Mouse (Mus musculus) naive thymus-derived CD4-positive, alpha-beta T cell, adult 2 months (primary cell): Measurements from ENCODE around the gene Ocel1.
"Not testable (repeated sequence)": the region's sequence is repeated elsewhere in the genome, so short reads cannot be mapped to it uniquely, and the experiment has no call there.

Experiments
- DNase-seq: peaks from one replicate; pipeline ENCODE4 v3.0.0-alpha.2; 2011; ENCODE audit warnings: low read depth

Gene Ocel1

GRCm38 (mm10) chr8:71371236-71371848 is at the start of gene Ocel1:
TSS of gene Ocel1 (plus strand) at chr8:71371298.
- DNase-seq: peak; percentile 99

GRCm38 (mm10) chr8:71322939-71323338 is 48.2 kb upstream of the Ocel1 start:
- no peak for DNase-seq

DNA sequence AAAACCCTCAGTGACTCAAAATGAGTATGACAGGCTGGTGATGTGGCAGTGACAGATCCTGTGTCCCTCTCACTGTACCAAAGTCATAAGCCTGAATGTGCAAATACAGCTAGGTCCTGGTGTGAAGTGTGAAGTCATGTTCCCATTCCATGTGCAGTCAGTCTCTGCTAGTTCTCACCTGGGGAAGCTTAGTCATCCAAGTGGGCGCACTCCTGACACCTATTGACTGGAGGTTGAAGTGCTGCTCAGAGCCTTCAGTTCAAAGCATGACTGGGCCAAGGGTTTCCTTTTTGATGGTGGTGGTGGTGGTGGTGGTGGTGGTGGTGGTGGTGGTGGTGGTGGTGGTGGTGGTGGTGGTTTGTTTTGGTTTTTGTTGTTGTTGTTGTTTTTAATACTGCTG is 46.2 kb upstream of the Ocel1 start:
- DNase-seq: peak; percentile 59

GRCm38 (mm10) chr8:71337834-71338233 is 33.3 kb upstream of the Ocel1 start:
- not testable (repeated sequence) for DNase-seq

DNA sequence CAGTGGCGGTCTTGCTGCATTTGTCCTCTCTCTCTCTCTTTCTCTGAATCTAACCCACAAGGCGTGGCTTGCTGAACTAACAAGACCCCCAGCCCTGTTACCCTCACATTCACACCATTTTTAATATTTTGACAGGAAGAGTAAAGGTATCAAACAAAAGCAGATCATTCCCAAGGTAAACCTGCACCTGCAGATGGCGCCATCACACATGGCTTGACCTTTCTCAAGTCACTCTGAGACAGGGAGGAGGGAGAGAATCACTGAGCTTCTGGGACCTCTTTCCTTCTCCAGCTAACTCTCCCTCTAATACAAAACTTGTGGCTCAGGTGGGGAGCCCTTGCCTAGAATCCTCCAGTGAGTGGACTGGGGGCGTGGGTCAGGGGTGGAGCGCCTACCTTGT is 30.5 kb upstream of the Ocel1 start:
- peak; percentile 46 for DNase-seq

- no peak for DNase-seq
Measured at GRCm38 (mm10) chr8:71346581-71346980, 24.5 kb upstream of the Ocel1 start.

DNA sequence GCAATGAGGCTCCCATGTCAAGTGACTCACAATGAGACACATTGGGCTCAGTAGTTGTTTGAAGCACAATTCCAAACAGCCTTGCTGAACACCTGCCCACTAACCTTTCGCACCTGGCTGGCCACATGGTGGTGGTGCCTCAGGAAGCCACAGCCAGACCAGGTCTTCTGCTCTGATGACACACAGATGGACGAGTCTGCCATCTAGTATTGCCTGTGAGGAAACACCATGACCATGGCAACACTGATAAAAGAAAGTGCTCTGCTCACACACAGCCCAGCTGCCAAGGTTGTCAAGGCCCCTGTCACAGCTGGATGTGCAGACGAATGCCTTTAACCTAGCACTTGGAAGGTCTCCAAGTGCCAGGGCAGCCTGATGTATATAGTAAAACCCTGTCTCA is 20.0 kb upstream of the Ocel1 start:
- no peak for DNase-seq

DNA sequence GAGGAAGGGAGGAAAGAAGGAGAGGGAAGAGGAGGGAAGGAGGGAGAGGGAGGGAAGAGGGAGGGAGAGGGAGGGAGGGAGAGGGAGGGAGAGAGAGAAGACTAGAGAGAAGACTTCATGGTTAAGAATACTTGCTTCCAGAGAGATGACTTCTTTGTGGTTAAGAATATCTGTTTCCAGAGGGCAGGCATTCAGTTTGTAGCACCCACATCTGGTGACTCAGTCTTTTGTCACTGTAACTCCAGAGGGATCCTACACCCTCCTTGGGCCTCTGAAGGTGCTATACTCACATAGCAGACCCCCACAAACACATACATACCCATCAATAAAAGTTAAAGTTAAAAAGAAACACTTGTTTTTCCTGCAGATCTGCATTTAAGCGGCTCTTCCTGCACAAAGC is 19.6 kb upstream of the Ocel1 start:
- DNase-seq: no peak

DNA sequence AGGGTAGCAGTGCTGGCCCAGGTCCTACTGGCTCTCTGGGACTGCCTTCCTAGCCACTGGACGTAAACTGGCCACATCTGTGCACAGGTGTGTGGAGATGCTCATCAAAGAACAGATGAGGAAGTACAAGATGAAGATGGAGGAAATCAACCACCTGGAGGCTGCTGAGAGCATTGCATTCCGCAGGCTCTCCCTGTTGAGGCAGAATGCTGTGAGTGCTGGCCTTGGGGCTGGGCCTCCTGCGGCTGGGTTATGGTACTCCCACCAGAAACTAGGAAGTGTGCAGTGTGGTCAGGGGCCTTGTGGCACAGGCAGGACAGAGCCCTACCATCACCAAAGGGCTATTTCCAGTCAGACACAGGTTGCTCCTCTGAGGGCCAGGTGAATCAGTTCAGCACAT is 13.1 kb upstream of the Ocel1 start:
- DNase-seq: no peak

- DNase-seq: peak; percentile 98
Measured at GRCm38 (mm10) chr8:71366771-71367528, 4.1 kb upstream of the Ocel1 start, which contains the start of gene Use1. TSS of gene Use1 (plus strand) at chr8:71366848.

DNA sequence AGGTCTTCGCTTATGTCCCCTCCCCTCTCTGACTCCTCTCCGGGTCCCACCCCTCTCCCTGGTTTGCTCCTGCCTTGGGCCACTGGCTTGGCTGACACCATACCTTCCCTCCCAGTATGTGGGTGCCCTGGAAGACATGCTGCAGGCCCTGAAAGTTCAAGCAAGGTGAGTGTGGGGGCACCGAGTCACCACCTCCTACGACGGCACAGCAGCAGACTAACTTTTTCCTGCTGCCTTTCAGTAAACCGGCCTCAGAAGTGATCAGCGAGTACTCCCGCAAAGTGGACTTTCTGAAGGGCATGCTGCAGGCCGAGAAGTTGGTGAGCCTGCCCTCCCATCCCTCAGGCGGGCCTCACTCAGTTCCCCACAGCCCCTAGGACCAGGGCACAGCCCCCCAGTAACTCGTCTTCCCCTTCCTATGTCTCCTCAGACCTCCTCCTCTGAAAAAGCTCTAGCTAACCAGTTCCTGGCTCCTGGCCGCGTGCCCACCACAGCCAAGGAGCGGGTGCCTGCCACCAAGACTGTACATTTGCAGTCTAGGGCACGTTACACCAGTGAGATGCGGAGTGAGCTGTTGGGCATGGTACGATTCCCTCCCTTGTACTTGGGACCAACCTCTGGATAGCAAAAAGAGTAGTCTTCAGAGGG is 3.4 kb upstream of the Ocel1 start:
- DNase-seq: no peak

- peak; percentile 19 for DNase-seq
Measured at GRCm38 (mm10) chr8:71368366-71368765, 2.7 kb upstream of the Ocel1 start.

- peak; percentile 23 for DNase-seq
Measured at GRCm38 (mm10) chr8:71369040-71369718, 1.9 kb upstream of the Ocel1 start.

DNA sequence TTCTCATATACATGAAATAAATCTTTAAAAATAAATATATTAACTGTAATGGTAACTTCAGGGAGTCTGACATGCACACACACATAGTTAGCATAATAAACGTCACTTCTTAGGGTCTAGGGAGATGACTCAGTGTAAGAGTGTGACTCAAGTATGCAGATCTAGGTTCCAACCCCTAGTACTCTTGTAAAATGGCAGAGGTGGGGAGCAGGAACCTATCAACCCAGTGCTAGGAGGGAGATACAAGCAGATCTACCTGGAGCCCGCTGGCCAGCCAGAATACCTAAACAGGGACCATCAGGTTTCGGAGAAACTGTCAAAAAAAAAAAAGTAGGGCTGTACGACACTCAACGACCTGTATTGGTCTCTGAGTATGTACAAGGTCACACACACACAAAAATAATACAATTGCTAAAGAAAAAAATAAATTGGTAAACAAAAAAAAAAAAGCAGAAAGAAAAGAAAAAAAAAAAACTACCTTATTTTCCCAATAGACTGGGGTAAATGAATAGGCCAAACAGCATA is 325 bp upstream of the Ocel1 start:
- no peak for DNase-seq

DNA sequence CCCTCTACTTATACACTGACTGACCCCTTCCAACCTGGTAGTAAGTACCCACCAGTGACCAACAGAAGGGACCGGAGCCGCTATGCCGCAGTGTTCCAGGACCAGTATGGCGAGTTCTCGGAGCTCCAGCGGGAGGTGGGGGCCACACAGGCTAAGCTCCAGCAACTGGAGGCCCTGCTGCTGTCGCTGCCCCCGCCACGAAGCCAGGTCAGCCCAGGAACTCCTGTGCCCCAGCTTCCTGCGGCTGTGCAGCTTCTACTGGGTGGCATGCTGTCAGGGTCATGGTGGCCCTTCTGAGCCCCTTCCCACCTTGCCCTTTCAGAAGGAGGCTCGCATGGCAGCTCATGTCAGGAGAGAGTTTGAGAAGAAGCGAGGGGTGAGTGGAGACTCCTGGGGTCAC is 1.3 kb downstream of the Ocel1 start:
- peak; percentile 26 for DNase-seq

DNA sequence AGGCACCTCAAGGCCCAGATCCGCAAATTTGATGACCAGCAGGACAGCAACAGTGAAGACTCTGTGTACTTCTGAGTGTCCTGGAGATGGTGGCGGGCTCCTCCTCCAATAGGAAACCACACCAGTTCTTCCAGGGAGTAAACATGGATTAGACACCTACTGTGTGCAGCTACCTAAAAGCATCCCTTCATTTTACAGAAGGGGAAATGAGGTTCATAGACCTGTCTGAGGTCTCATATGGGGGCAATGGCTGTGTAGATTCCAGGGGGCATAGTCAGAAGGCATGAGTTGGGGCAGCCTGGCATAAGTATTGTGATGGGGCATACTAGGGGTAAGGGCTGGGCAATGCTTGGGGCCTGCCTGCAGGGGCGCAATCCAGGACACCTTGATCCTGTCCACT is 1.9 kb downstream of the Ocel1 start:
- no peak for DNase-seq

GRCm38 (mm10) chr8:71374616-71375206 is 3.6 kb downstream of the Ocel1 start:
- DNase-seq: no peak

DNA sequence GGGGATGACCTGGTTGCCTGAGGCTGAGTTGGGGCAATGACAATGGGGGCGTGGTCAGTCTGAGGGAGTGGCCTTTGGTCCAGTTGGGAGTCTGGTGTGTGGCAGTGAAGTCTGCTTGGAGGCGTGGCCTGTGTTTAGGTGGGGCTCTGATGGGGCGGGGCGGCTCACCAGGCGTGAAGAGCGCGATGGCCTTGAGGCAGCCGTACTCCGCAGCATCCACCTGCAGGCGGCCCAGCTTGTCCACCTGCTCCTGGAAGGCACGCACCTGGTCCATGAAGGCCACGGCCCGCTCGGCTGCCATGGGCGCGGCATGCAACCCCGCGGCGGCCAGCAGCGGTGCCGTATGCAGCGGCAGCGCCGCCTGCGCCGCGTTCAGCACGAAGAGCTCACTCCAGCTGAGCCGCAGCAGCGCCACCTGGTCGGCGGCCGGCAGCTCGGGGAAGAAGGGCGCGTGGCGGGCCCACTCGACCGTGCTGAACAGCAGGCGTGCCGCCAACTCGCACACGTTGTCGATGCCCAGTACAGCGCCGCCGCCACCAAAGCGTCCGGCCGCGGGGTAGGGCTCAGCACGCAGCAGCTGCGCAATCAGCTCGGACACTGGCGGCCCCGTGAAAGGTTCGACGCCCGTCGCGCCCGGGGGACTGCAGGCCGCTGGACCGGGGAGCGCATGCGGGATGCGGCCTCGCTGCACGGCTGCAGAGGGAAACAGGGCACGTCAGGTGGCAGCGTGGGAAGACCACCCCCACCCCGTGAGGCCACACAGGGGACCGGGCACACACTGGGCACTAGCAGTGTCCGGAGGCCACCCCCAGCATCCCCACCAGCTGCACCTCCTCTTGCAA is 4.7 kb downstream of the Ocel1 start:
- DNase-seq: peak; percentile 65

DNA sequence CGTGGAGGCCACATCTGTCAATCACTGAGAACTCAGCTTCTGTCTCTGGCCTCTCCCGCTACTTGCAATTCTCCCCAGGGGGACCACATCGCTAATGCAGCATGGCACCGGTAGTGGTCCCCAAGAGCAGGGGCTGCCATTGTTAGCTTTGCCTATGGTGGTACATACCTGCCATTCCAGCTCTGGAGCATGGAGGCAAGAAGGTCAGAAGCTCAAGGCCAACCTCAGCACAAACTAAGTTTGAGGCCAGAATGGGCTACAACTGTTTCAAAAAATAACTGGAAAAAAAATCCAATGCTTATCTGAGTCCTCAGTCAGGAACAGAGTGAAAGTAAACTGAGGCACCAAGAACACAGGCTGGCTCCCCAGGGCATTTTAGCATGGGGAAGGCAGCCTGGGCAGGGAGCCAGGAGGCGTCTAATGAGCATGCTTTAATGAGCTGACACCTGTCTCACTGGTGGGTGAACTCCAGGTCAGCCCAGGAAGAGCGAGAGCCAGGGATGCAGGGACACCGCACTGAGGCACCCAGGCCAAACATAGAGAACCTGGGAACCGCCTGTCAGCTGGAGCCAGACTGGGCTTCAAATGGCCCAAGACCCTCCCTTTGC is 5.4 kb downstream of the Ocel1 start:
- DNase-seq: no peak

DNA sequence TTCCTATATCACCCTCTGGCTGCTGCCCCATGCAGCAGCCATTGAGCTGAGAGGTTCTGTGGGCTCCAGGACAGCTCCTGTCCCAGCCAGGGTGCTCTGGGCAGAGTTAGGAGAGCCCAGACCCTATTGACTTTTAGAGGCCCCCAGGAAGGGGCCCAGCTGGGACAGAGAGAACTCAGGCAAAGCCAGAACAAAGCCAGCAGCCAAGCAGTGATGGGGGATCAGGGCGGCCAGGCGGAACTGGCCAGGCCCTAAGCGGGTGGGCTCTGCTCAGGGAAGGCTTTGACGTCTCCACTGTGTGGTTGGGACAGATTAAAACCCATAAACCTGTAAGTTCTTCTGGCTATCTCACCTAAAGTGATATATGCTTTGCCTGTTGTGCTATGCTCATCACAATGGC is 7.9 kb downstream of the Ocel1 start:
- no peak for DNase-seq
